Mouse (Mus musculus): ENCODE data around the gene Cdk19. TPM values are rescaled to one million over a fixed set of nuclear protein-coding genes. Genes with fewer than 3 reads are reported as not detected.

Gene Cdk19
- 24.5 and 27.7 TPM in 2 replicates for polyA plus RNA-seq (2012; rRNA removed; ENCODE audit: low replicate concordance)

DNA sequence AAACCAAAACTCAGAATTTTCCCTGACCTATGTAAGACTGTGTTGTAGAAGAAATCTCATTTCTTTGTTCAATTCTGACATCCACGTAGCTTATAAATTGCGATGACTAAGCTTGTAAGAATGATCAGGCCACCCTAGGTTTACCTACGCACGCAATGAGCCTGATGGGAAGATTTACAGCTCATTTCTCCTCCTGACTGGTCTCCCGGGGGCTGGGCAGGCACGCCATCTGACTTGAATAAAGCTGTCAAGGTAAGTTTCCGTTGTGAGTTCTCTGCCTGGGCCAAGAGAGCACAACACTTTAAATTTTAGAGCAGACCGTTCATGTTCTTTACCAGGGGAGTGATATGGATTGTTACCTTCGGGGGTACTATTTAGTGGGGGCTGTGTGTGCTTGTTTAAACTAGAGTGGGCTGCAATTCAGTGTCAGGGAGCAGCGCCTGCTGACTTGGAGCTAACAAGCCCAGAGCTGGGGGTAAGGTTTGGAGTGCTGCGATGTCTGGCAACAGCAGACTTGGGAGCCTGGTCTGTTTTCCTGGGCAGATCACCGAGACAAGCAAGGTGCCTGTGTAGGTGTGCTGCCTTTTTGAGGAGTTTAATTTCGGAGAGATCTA lies at the start of gene Cdk19:
Gene Cdk19, plus strand, starts transcription at position 214 of the 614 bp plus-strand sequence.

DNA sequence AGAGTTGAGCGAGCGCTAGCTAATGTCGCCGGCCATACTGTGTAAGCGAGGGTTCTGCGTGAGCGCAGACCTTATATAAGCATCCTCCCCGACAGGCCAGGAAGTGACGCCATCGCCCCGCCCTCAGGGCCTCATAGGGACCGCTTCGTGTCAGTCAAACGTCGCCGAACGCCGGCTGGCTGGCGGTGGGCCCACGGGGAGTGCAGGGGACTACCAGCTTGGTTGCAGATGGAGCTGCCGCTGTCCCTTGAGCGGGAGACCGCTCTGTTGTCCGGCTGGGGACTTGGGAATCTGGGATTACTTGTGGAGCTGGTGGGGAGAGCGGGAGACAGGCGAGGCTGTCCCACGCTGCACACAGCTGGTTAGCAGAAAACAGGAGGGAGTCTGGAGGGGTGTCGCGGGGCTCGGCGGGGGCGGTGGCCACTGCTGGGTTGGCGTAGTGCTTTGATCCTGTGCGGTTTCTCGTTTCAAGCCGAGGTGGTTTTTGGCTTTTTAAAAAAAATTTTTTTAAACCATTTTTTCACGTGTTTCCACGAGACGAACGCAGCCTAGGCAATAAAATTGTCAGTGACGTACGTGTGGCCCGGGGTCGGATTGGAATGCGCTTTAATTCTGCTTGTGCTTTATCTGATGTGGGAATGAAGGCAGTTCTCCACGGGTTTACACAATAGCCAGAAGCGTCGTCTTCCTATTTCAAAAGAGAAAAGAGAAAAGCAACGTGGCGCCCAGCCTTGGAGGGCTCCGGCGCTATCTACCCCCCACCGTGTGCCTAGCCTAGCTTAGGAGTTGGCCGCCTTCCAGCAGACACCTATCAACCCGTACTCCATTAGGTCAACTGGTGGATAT lies 37.0 kb upstream of the Cdk19 start, which contains the start of gene Amd1:
Gene Amd1, minus strand, starts transcription at position 47 of the 846 bp plus-strand sequence.

Other genes with a start within 250 kb of the Cdk19 start
- gene Slc16a10, start 197.3 kb upstream of the Cdk19 start, polyA plus RNA-seq (2012; rRNA removed; ENCODE audit: low replicate concordance) = 13.0 and 38.2 TPM in 2 replicates
- gene Rpf2, start 92.5 kb upstream of the Cdk19 start, polyA plus RNA-seq (2012; rRNA removed; ENCODE audit: low replicate concordance) = 1.1 and 2.2 TPM in 2 replicates
- 4.9 and 12.2 TPM in 2 replicates for gene Gtf3c6, start 81.5 kb upstream of the Cdk19 start, polyA plus RNA-seq (2012; rRNA removed; ENCODE audit: low replicate concordance)
- 10.2 and 37.3 TPM in 2 replicates for gene Amd1, start 37.4 kb upstream of the Cdk19 start, polyA plus RNA-seq (2012; rRNA removed; ENCODE audit: low replicate concordance)
- not detected in 2 replicates for gene Slc22a16, start 230.8 kb downstream of the Cdk19 start, polyA plus RNA-seq (2012; rRNA removed; ENCODE audit: low replicate concordance)

Data from mammary gland, adult 2 months (tissue).